Mouse (Mus musculus): ENCODE data around the gene Slc9a9. TPM values are rescaled to one million over a fixed set of nuclear protein-coding genes. Genes with fewer than 3 reads are reported as not detected.

Slc9a9 gene
- polyA plus RNA-seq, 1 experiment from 2014 or later = 5.0 TPM

GRCm38 (mm10) chr9:95111732-95112131 is 442.0 kb downstream of the Slc9a9 start:
- Histone ChIP-seq H3K4me1 (ENCODE audit: insufficient read depth) (no peaks in the 10 kb centered on the region), H3K4me3 (ENCODE audit: low read depth, low read length) (no peak overlapping the region), H3K36me3 (ENCODE audit: insufficient read depth) (no peaks in the 10 kb centered on the region), H3K27me3 (ENCODE audit: insufficient read depth, low read length) (no peaks in the 10 kb centered on the region), H3K4me2 (no peak overlapping the region), H3K27ac (ENCODE audit: low read depth) (no peak overlapping the region), H3K9me3 (ENCODE audit: low read depth, low read length) (no peaks in the 10 kb centered on the region), H3K9ac (no peak overlapping the region)
- ATAC-seq (ENCODE audit: insufficient read depth) = no peak
- WGBS = 73% methylated on average over 1 of the region's 1 CpGs
- no peak for TF ChIP-seq CTCF (IDR thresholded peaks at IDR 0.05; ENCODE audit: low read depth)
- peak; percentile 25 for DNase-seq

GRCm38 (mm10) chr9:95113157-95114135 is 443.7 kb downstream of the Slc9a9 start:
- DNase-seq = peak; percentile 68
- no peak for TF ChIP-seq CTCF (IDR thresholded peaks at IDR 0.05; ENCODE audit: low read depth)
- Histone ChIP-seq H3K4me1 (ENCODE audit: insufficient read depth) (no peaks in the 10 kb centered on the region), H3K9me3 (ENCODE audit: low read depth, low read length) (no peaks in the 10 kb centered on the region), H3K36me3 (ENCODE audit: insufficient read depth) (no peaks in the 10 kb centered on the region), H3K27me3 (ENCODE audit: insufficient read depth, low read length) (no peaks in the 10 kb centered on the region), H3K4me3 (ENCODE audit: low read depth, low read length) (no peak overlapping the region), H3K27ac (ENCODE audit: low read depth) (no peak overlapping the region), H3K4me2 (no peak overlapping the region), H3K9ac (no peak overlapping the region)
- WGBS = 34% methylated on average over 12 of the region's 12 CpGs
- ATAC-seq (ENCODE audit: insufficient read depth) = peak; percentile 79

- Histone ChIP-seq H3K4me1 (ENCODE audit: insufficient read depth) (no peaks in the 10 kb centered on the region), H3K4me3 (ENCODE audit: low read depth, low read length) (no peak overlapping the region), H3K27me3 (ENCODE audit: insufficient read depth, low read length) (no peaks in the 10 kb centered on the region), H3K27ac (ENCODE audit: low read depth) (no peak overlapping the region), H3K36me3 (ENCODE audit: insufficient read depth) (no peaks in the 10 kb centered on the region), H3K4me2 (no peak overlapping the region), H3K9me3 (ENCODE audit: low read depth, low read length) (no peaks in the 10 kb centered on the region), H3K9ac (no peak overlapping the region)
- no peak for TF ChIP-seq CTCF (IDR thresholded peaks at IDR 0.05; ENCODE audit: low read depth)
- ATAC-seq (ENCODE audit: insufficient read depth) (no peak), DNase-seq (no peak)
- WGBS = 35% methylated on average over 4 of the region's 4 CpGs
Observed at GRCm38 (mm10) chr9:95120062-95120461, 450.4 kb downstream of the Slc9a9 start.

GRCm38 (mm10) chr9:95121151-95121835 is 451.6 kb downstream of the Slc9a9 start:
- DNase-seq = peak; percentile 69
- H3K9me3 ChIP-seq (ENCODE audit: low read depth, low read length) = no peaks in the 10 kb centered on the region
- no peaks in the 10 kb centered on the region for H3K27me3 ChIP-seq (ENCODE audit: insufficient read depth, low read length)
- no peak overlapping the region for H3K4me3 ChIP-seq (ENCODE audit: low read depth, low read length)
- H3K4me2 ChIP-seq = peak overlapping the region; percentile 40
- peak overlapping the region; percentile 4; the same call in 1 of the 2 replicates for H3K27ac ChIP-seq (ENCODE audit: low read depth)
- peak; percentile 89 for ATAC-seq (ENCODE audit: insufficient read depth)
- no peaks in the 10 kb centered on the region for H3K36me3 ChIP-seq (ENCODE audit: insufficient read depth)
- no peaks in the 10 kb centered on the region for H3K4me1 ChIP-seq (ENCODE audit: insufficient read depth)
- no peak overlapping the region for H3K9ac ChIP-seq
- TF ChIP-seq CTCF (IDR thresholded peaks at IDR 0.05; ENCODE audit: low read depth) = no peak
- WGBS = 24% methylated on average over 11 of the region's 11 CpGs

GRCm38 (mm10) chr9:95125683-95126082 is 456.0 kb downstream of the Slc9a9 start:
- Histone ChIP-seq H3K27me3 (ENCODE audit: insufficient read depth, low read length) (no peaks in the 10 kb centered on the region), H3K9ac (no peak overlapping the region), H3K9me3 (ENCODE audit: low read depth, low read length) (no peaks in the 10 kb centered on the region), H3K4me3 (ENCODE audit: low read depth, low read length) (no peak overlapping the region), H3K4me2 (no peak overlapping the region), H3K27ac (ENCODE audit: low read depth) (no peak overlapping the region), H3K36me3 (ENCODE audit: insufficient read depth) (no peaks in the 10 kb centered on the region), H3K4me1 (ENCODE audit: insufficient read depth) (no peaks in the 10 kb centered on the region)
- DNase-seq (peak; percentile 24), ATAC-seq (ENCODE audit: insufficient read depth) (no peak)
- 55% methylated on average over 1 of the region's 1 CpGs for WGBS
- no peak for TF ChIP-seq CTCF (IDR thresholded peaks at IDR 0.05; ENCODE audit: low read depth)

GRCm38 (mm10) chr9:95127774-95128173 is 458.1 kb downstream of the Slc9a9 start:
- no peaks in the 10 kb centered on the region for H3K36me3 ChIP-seq (ENCODE audit: insufficient read depth)
- no peak overlapping the region for H3K9ac ChIP-seq
- H3K27ac ChIP-seq (ENCODE audit: low read depth) = no peak overlapping the region
- no peaks in the 10 kb centered on the region for H3K27me3 ChIP-seq (ENCODE audit: insufficient read depth, low read length)
- ATAC-seq (ENCODE audit: insufficient read depth) = peak; percentile 77; the same call in 1 of the 2 replicates
- no peaks in the 10 kb centered on the region for H3K4me1 ChIP-seq (ENCODE audit: insufficient read depth)
- H3K4me2 ChIP-seq = no peak overlapping the region
- DNase-seq = peak; percentile 70
- WGBS = 30% methylated on average over 2 of the region's 2 CpGs
- no peak for TF ChIP-seq CTCF (IDR thresholded peaks at IDR 0.05; ENCODE audit: low read depth)
- H3K9me3 ChIP-seq (ENCODE audit: low read depth, low read length) = no peaks in the 10 kb centered on the region
- H3K4me3 ChIP-seq (ENCODE audit: low read depth, low read length) = no peak overlapping the region

GRCm38 (mm10) chr9:95149206-95149729 is 479.6 kb downstream of the Slc9a9 start:
- no peaks in the 10 kb centered on the region for H3K36me3 ChIP-seq (ENCODE audit: insufficient read depth)
- DNase-seq (peak; percentile 44), ATAC-seq (ENCODE audit: insufficient read depth) (peak; percentile 62; the same call in 1 of the 2 replicates)
- 75% methylated on average over 10 of the region's 10 CpGs for WGBS
- H3K4me2 ChIP-seq = no peak overlapping the region
- no peaks in the 10 kb centered on the region for H3K27me3 ChIP-seq (ENCODE audit: insufficient read depth, low read length)
- H3K9ac ChIP-seq = no peak overlapping the region
- no peak overlapping the region for H3K27ac ChIP-seq (ENCODE audit: low read depth)
- no peaks in the 10 kb centered on the region for H3K9me3 ChIP-seq (ENCODE audit: low read depth, low read length)
- H3K4me3 ChIP-seq (ENCODE audit: low read depth, low read length) = no peak overlapping the region
- no peaks in the 10 kb centered on the region for H3K4me1 ChIP-seq (ENCODE audit: insufficient read depth)
- TF ChIP-seq CTCF (IDR thresholded peaks at IDR 0.05; ENCODE audit: low read depth) = no peak
